Mouse (Mus musculus) cerebellum, adult 9-11 months (tissue): Measurements from ENCODE around the gene Ubr2.

ENCODE experiments used
- DNase-seq: peaks from one replicate; pipeline ENCODE4 v3.0.0; 2022

Gene Ubr2

GRCm38 (mm10) chr17:47009898-47010721 lies at the start of gene Ubr2:
Gene Ubr2, minus strand, starts transcription at chr17:47010556.
- DNase-seq = peak; percentile 98

GRCm38 (mm10) chr17:47059836-47060360 lies 49.5 kb upstream of the Ubr2 start:
- DNase-seq = no peak

- no peak for DNase-seq
Measured at GRCm38 (mm10) chr17:47057966-47058365, 47.6 kb upstream of the Ubr2 start.

DNA sequence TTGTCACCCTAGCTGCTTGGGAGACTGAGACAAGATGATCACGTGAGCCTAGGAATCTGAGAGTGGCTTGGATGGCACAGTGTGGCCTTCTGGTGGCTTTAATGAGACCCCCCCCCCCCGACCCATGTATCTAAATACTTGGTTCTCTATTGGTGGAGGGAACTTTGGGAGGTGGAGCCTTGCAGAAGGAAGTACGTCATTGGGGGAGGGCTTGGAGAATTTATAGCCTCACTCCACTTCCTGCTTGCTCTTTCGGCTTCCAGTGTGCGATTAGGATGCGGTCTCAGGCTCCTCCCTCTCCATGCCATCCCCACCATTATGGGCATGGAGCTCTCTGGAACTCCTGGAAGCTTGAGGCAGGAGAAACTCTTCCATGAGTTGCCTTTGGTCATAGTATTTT lies 46.1 kb upstream of the Ubr2 start:
- no peak for DNase-seq

- DNase-seq = no peak
Measured at GRCm38 (mm10) chr17:47055121-47055520, 44.8 kb upstream of the Ubr2 start.

- no peak for DNase-seq
Measured at GRCm38 (mm10) chr17:47054613-47055012, 44.3 kb upstream of the Ubr2 start.

DNA sequence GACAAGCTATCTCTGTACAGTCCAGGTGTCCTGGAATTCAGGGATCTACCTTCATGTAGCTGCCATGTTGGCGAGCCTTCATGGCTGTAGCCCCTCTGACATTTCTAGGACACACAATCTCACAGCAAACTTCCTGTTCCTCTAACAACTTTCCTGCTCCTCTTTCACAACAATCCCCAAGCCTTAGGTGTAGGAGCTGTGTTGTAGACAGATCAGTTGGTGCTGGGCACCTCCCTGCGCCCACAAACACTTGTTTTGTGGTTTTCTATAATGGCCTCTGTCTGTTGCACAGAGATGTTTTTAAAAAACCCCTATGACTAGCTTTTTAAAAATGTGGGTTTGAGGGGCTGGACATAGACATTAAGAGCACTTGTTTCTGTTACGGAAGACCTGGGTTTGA lies 40.3 kb upstream of the Ubr2 start:
- DNase-seq = no peak

- no peak for DNase-seq
Measured at GRCm38 (mm10) chr17:47042866-47043265, 32.5 kb upstream of the Ubr2 start.

DNA sequence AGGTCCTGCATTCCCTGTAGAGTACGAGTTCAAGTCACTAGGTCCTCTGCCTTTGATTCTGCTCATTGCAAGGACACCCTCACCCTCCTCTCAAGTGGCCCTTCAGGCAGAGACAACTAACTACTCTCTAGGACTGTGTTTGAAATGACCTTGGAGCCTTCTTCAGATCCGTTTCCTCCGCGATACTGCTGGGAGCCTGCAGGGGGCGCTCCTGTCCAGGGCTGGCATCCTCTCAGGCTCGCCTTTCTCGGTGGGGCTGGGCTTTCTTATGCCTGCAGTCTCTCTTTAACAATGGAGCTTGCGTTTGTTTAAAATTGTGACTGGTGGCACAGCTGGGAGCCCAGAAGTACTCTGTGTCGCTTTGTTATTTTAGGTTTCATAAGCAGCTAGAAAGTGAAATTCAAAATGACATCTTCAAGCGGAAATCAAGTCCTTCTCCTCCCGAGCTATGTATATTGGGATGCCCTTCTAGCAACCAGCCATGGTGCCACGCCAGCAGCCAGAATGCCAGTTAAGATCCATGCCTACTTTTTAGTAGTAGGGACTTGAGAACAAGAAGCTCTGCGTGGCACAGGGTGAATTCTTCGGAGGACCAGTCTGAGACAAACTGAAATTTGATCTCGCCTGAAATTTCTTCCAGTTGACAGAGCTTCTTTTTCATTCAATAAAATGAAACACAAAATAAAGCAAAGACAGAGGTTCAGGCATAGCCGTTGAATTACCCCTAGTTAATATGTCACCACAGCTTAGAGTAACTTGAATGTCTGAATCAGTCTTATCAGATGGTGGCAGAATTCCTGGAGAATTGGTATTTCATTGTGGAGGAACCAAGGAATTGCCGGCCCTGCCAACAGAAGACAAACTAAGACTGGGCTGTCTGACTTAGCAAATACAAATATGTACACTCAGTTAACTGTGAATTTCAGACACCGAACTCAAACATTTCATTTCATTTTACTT lies 28.8 kb upstream of the Ubr2 start:
- peak; percentile 70 for DNase-seq

- DNase-seq = no peak
Measured at GRCm38 (mm10) chr17:47034536-47034935, 24.2 kb upstream of the Ubr2 start.

DNA sequence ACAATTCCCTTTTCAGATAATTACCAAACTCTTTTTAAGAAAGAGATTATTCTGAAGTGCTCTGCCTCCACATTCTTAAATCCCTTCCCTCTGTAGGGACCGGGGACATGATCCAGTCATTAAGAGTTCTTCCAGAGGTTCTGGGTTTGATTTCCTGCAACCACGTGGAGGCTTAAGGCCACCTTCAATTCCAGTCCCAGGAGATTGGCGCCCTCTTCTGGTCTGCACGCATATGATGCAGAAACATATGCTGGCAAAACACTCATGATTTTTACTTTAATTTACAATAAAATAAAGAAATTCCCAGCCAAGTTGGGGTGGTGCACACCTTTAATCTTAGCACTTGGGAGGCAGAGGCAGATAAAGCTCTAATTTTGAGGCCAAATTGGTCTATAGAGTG lies 23.3 kb upstream of the Ubr2 start:
- peak; percentile 13 for DNase-seq

- DNase-seq = no peak
Measured at GRCm38 (mm10) chr17:47024805-47025204, 14.4 kb upstream of the Ubr2 start.

DNA sequence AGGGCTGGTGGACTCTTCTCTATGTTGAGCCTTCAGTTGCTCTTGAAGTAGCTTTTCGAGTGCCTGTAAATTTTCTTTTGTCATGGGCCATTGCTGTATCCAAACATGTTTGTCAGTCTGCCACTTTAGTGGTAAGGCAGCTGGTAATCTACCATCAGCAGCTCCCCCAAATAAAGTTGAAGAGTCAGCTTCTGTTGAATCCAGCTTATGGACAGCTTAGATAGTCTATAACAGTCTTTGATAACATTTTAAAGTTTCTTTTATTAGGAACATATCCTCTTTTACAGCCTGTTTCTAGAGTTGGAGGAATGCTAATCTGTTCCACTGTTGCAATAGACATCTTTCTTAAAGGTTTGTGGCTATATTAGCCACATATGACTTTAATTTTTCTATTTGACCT lies 13.0 kb upstream of the Ubr2 start:
- DNase-seq = no peak

- peak; percentile 47 for DNase-seq
Measured at GRCm38 (mm10) chr17:47012896-47013295, 2.5 kb upstream of the Ubr2 start.

- DNase-seq = peak; percentile 33
Measured at GRCm38 (mm10) chr17:47011661-47012043, 1.3 kb upstream of the Ubr2 start.

DNA sequence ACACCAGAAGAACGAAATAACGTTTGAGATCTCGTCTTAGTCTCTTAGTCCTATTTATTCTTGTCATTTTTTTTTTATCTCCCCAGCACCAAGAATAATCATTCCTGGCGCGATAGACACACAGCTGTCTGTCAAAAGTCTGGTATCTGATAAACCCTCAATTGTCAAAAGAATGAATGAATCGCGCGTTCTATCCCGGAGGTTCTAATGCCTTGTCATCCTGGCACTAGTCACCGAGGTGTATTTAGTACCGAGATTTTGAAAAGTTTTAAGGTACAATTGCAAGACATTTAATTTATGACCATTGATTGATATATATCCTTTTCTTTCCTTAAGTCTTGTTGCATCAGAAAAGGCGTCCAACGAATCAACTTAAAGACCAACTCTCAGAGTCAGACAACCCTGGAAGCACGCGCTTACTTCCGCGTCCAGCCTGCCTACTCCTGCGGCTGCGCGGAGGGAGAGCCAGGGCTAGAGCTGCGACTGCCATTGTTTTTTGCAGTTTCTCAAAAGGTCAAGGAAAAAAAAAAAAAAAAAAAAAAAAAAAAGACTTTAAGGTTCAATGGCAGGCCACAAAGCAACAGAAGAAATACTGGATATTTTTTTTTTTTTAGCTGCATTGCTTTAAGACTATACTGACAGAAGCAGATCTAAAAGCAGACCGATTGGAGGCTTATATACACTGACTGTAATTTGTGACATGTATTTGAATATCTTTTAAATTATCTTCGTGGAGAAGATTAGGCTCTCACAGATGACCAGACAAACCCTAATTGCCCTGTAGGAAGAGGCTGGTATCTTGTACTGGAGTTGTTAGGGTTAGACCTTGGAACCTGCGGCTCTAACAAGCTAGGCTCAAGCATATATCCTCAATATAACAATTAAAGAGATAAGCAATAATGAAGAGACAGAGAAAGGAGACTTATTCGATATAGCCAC lies 635 bp upstream of the Ubr2 start:
- DNase-seq = peak; percentile 78

- DNase-seq = peak; percentile 60
Measured at GRCm38 (mm10) chr17:47009546-47009897, 834 bp downstream of the Ubr2 start.

GRCm38 (mm10) chr17:47009016-47009415 lies 1.3 kb downstream of the Ubr2 start:
- DNase-seq = peak; percentile 25

- no peak for DNase-seq
Measured at GRCm38 (mm10) chr17:47008506-47008905, 1.9 kb downstream of the Ubr2 start.

DNA sequence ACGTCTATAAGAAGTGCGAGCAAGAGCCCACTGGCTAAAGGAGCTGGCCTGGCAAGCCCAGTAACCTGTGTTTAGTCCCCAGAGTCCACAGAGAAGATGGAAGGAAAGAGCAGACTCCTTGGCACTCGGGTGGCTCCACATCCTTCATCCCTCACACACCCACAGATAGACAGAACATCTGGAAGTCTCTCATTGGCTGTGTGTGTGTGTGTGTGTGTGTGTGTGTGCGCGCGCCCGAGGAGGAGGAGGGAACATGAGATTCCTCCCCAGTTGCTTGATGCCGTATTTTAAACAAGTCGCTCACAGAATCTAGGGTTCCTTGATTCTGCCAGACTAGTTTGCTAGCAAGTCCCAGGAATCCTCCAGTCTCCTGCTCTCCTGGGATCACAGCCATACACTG lies 3.6 kb downstream of the Ubr2 start:
- no peak for DNase-seq

DNA sequence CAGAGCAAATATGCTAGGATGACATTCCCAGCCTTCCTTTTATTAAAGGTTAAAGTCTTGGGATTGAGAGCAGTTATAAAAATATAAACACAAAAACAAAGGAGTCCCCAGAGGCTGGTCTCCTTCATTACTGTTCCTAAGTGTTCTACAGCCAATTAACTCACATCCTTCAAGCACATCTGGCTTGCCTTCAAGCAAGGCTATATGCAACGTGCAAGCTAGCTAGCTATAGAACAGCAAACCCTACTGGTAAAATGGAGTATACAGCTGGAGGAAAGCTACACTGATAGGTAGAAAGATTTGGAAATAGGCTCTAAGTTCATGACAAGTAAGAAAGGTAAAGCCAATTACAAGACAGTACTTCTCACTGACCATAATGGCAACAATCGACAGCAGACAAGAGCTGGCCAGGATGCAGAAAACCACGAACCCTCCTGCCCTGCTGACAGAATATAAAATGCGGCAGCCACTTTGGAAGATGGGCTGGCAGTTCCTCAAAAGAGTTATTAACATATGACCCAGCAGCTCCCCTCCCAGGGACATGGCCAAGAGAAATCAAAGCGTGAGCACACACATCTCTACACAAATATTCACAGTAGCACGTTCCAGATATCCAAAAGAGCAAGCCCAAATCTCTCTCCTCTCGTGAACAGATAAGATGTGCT lies 4.5 kb downstream of the Ubr2 start:
- no peak for DNase-seq

DNA sequence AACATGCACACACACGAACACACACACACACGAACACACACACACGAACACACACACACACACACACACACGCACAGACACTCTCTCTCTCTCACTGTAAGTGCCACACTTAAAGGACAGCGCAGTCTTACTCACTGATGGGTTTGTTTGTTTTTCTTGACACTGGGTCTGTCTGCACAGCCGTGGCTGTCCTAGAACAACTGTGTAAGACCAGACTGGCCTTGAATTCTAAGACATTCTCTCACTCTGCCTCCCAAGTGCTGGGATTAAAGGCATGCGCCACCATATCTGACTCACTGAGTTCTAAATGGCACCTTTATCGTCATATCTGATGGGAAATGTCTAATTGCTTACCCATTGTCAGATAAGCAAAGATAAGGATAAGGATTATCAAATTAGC lies 7.1 kb downstream of the Ubr2 start:
- DNase-seq = no peak
